Mouse (Mus musculus): ENCODE results near the gene Dnajb6.

- TF ChIP-seq CTCF (IDR thresholded peaks at IDR 0.05; ENCODE audit: low read depth, low read length) (no peak), TAL1 (conservative IDR thresholded peaks at IDR 0.05; ENCODE audit: low read depth, low read length) (no peak), POLR2AphosphoS5 (IDR thresholded peaks at IDR 0.05; ENCODE audit: insufficient replicate concordance, low read depth, low read length) (no peak)
Measured at GRCm38 (mm10) chr5:29854376-29854775, 118.9 kb downstream of the Dnajb6 start.
